Mouse (Mus musculus) spleen, adult 2 months (tissue): ENCODE results near the gene Pfn4. TPM values are rescaled to one million over a fixed set of nuclear protein-coding genes. Genes with fewer than 3 reads are reported as not detected.

Source experiments
- DNase-seq, 2 experiments: peaks; one replicate each; pipeline versions ENCODE4 v3.0.0 to v3.0.0-alpha.2; 2012 to 2021; ENCODE audit warnings: low spot score in 2 of 2, low read depth in 1 of 2
- H3K27ac ChIP-seq: fragments of 200-500 bp; 2 replicates; pipeline ENCODE4 v1.5.1; 2012; ENCODE audit warnings: low read length, inconsistent platforms; ENCODE audit not compliant: insufficient read depth
- H3K27me3 ChIP-seq: fragments of 200-500 bp; 2 replicates; pipeline ENCODE4 v1.6.1; 2012; ENCODE audit warnings: mild to moderate bottlenecking, moderate library complexity, low read length, inconsistent platforms; ENCODE audit not compliant: control insufficient read depth, insufficient read depth
- H3K36me3 ChIP-seq: fragments of 200-500 bp; 2 replicates; pipeline ENCODE4 v1.6.1; 2012; ENCODE audit warnings: mild to moderate bottlenecking, low read length, inconsistent platforms; ENCODE audit not compliant: control insufficient read depth, insufficient read depth
- H3K4me1 ChIP-seq: fragments of 200-500 bp; 2 replicates; pipeline ENCODE4 v1.6.1; 2011; ENCODE audit warnings: inconsistent platforms; ENCODE audit not compliant: control insufficient read depth, insufficient read depth, insufficient read length
- H3K4me3 ChIP-seq: fragments of 200-500 bp; 2 replicates; pipeline ENCODE4 v1.5.1; 2011; ENCODE audit warnings: mild to moderate bottlenecking, inconsistent platforms; ENCODE audit not compliant: insufficient read depth, insufficient read length; ENCODE audit errors: extremely low read depth
- CTCF ChIP-seq: fragments of 200-500 bp; IDR thresholded peaks from 2 replicates; pipeline ENCODE4 v1.5.1; 2011; ENCODE audit warnings: mild to moderate bottlenecking, inconsistent platforms; ENCODE audit not compliant: insufficient read depth, insufficient read length, insufficient replicate concordance; ENCODE audit errors: extremely low read depth
- POLR2A ChIP-seq: fragments of 200-500 bp; IDR thresholded peaks from 2 replicates; pipeline ENCODE4 v1.6.1; 2011; ENCODE audit warnings: low read depth, low read length, inconsistent platforms
- WGBS: fragments of 180-500 bp; shearing (Covaris S2); methylation state at CpG from one replicate; pipeline ENCODE4 v1.1.7; 2018; 5-methylcytosine and 5-hydroxymethylcytosine counted together
- polyA plus RNA-seq: library from polyadenylated mRNA; depleted of rRNA; stranded (reverse); fragments of >200 nt; gene quantifications from 2 replicates; pipeline ENCODE4 v1.2.3, GENCODE M21; 2012; rRNA removed

Gene Pfn4
- polyA plus RNA-seq, result 0.06 and 0.18 TPM in 2 replicates

DNA sequence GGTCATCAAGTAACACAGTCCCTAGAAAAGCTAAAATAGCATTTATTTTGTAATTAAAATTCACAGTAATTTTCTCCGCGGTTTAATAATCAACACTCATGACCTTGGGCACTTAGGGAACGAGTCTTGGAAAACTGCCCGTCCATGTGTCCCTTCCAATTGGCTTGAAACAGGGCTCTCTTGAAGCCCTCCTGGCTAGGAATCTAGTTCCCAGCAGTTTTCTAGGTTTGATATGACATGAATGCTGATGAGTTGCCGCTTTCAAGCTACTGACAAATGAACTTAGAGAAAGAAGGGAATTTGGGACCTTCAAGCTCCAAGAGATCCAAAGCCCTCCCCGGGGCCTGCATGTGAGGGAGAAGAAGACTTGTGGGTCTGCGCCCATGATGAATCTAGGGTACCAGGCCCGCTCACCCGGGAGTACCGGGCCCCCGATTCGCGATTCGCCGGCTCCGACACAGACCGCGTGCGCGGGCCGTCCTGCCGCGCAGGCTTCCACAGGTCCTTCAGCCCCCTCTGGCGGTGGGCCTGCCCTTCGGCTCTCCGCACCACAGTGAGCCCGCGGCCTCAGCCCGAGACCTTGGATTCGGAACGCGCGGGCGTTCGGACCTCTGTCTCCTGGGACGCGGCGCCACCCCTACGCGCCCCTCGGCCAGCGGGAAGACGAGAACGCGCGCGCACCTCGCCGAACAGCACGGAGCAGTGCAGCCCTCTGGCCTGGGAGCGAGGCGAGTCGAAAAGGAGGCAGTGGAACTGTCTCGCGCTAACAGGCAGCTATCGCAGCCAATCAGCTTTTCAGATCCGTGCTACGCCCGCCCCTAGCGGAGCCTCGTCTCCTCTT lies at the start of gene Pfn4, which contains the start of gene Fam228b:
TSS of gene Pfn4 (plus strand) at position 531 of the 841 bp plus-strand sequence.
TSS of gene Fam228b (minus strand) at position 776 of the 841 bp plus-strand sequence.
- 6% methylated on average over 61 of the region's 61 CpGs for WGBS
- Histone ChIP-seq H3K27me3 (no peaks in the 10 kb centered on the region), H3K4me3 (peak within 1 kb of the TSS; percentile 91), H3K27ac (peak within 1 kb of the TSS; percentile 74), H3K4me1 (peaks cover 5% of the 10 kb centered on the region; the same call in 1 of the 2 replicates), H3K36me3 (no peaks in the 10 kb centered on the region)
- TF ChIP-seq POLR2A, result no peak
- TF ChIP-seq CTCF, result peak; percentile 87
- peak; percentile 77 to 96 for DNase-seq

DNA sequence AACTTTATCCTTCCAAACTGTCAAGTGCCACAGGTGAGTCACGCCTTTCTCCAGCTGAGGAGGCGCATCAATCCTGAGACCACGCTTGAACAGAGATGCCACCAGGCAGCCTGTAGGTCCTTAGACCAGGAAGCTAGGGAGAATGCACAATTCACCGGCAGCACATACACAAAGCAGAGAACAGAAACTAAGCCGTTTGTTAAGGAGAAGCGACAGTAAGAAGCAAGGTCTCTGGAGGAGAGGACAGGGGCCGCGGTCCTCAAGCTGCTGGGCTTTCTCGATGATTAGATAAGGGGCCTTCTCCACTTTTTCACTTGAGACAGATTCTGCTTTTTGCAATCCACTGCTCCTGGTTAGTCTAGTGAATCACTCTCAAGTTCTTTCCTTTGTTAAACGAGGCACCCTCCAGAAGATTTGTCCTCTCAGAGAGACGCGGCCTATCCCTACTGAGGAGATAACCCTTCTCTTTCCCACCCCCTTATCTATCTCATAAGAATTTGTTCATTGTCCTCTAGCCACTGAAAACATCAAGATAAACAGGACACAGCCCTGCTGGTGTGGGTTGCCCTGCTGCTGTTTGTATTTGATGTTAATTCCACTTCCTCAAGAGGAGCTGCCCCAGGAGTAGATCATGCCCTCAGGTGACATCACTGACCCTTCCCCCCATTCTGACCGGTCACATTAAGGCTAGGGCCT lies 49.6 kb upstream of the Pfn4 start:
- DNase-seq, result no peak
- WGBS, result 63% methylated on average over 13 of the region's 13 CpGs
- Histone ChIP-seq H3K36me3 (0 out of 2 replicates have a peak, but pooled peaks cover 7% of the 10 kb centered on the region), H3K4me1 (no peaks in the 10 kb centered on the region; the same call in 1 of the 2 replicates), H3K4me3 (no peak overlapping the region), H3K27ac (no peak overlapping the region), H3K27me3 (no peaks in the 10 kb centered on the region)
- no peak for TF ChIP-seq POLR2A
- TF ChIP-seq CTCF, result no peak

DNA sequence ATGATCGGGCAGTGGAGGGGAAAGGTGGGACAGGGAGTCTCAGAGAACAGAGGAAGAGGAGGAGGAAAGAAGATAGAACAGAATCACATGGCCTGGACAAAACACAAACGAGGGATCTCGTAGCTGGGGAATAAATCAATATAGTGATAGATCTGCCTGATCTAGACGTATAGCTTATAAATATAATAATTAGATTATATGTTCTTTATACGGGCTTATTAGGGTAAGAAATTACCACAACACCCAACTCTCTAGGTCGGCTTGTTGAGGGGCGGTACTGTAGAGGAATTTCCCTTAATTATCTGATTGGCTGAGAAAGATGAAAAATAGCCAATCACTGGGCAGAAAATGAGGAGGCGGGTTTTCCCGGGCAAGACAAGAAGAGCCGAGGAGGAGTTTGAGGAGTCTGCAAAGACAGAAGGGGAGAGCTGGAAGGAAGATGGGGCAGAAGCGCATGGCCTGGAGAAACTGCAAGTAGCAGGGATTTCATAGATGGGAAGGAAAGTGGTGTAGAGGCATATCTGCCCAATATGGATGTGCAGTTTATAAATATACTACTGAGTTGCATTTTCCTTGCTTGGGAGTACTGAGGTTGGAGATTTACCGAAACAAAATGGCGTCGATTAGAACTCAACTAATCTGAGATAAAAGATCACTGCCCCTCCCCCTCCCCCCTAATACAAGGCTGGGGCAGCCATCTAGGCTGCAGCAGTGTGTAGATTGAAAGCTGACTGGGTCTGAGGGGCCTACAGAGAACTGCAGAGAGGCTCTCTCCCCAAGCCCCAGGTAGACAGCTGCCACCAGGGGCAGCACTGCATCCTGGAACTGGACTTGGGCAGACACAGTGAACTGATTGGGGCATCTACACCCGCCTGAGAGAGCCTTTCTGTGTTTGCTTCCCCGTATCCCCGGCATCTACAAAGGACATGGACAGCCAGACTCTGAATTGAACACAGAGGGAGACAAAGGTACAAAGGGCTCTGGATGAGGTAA lies 48.8 kb upstream of the Pfn4 start:
- Histone ChIP-seq H3K27me3 (no peaks in the 10 kb centered on the region), H3K27ac (no peak overlapping the region), H3K4me3 (no peak overlapping the region), H3K36me3 (0 out of 2 replicates have a peak, but pooled peaks cover 1% of the 10 kb centered on the region), H3K4me1 (no peaks in the 10 kb centered on the region; the same call in 1 of the 2 replicates)
- no peak for DNase-seq
- 84% methylated on average over 17 of the region's 17 CpGs for WGBS
- TF ChIP-seq CTCF (no peak), POLR2A (no peak)

DNA sequence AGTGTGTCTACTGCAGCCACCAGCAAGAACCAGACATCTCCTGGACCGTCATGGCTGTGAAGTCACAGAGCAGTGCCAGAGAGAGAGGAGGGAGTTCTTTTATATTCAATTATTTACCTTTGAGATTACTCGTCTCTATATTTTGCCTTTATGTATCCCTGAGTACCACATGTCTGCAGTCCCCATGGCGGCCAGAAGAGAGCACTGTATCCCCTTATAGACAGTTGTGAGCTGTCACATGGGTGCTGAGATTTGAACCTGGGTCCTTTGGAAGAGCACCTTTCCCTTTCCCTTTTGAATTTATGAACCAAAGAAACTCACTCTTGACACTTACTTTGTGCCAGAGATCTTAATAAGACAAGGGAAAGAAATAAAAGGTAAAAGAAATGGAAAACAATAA lies 39.7 kb upstream of the Pfn4 start:
- TF ChIP-seq POLR2A (no peak), CTCF (no peak)
- no peak overlapping the region for H3K27ac ChIP-seq
- H3K27me3 ChIP-seq, result no peaks in the 10 kb centered on the region
- 92% methylated on average over 3 of the region's 3 CpGs for WGBS
- no peak overlapping the region for H3K4me3 ChIP-seq
- H3K36me3 ChIP-seq, result no peaks in the 10 kb centered on the region
- no peaks in the 10 kb centered on the region for H3K4me1 ChIP-seq
- DNase-seq, result no peak

DNA sequence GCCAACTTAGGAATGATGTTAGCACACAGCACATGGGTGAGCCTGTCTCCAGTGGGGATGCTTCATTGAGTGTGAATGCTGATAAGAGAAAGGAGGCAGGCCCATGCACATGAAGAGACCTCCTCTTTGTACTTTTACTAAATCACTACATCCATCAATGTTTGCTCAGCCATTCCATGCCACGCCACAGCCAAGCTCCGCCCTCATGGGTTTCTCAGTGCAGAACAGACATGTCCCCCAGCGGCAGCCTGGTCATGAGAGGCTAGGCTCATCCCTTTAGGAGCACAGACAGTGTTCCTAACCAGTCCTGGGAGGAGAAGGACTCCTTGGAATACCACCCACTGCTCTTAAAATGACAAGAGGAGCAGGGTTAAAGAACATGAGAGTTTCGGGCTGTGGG lies 37.2 kb upstream of the Pfn4 start:
- Histone ChIP-seq H3K4me1 (no peaks in the 10 kb centered on the region), H3K4me3 (no peak overlapping the region), H3K27ac (no peak overlapping the region), H3K36me3 (no peaks in the 10 kb centered on the region), H3K27me3 (no peaks in the 10 kb centered on the region)
- no peak for DNase-seq
- WGBS, result 82% methylated on average over 4 of the region's 4 CpGs
- no peak for TF ChIP-seq POLR2A
- no peak for TF ChIP-seq CTCF

DNA sequence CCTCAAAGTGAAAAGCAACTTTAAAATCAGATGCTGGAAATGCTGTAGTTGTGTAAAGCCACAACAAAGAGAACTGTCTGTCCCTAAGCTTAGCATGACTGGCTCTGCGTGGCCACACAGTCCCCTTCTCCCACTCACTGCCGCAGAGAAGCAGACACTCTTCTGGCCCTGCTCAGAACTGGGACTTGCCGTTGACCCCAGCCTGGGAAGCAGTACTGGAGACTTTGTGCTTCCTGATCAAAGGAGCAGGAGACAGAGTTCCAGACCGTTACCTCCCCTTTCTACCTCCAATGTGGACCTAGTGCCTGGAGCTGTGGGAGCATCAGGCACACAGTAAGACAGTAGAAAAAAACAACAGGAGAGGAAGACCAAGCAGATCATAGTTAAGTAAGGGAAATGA lies 36.5 kb upstream of the Pfn4 start:
- WGBS, result 62% methylated on average over 4 of the region's 4 CpGs
- Histone ChIP-seq H3K36me3 (no peaks in the 10 kb centered on the region), H3K4me1 (no peaks in the 10 kb centered on the region), H3K4me3 (no peak overlapping the region), H3K27me3 (no peaks in the 10 kb centered on the region), H3K27ac (no peak overlapping the region)
- no peak for DNase-seq
- TF ChIP-seq POLR2A, result no peak
- no peak for TF ChIP-seq CTCF
